Mouse (Mus musculus) heart, adult 18-20 months (tissue): ENCODE measurements at regions not wholly inside any gene's neighbourhood (a gene's known extent, or its start where the extent isn't known, plus 50 kb on each side); places are given as distances from the start of the nearest gene placed in this dataset.

Experiments used
- DNase-seq, 2 experiments: peaks; one replicate each; pipeline ENCODE4 v3.0.0; 2021 to 2022; ENCODE audit warnings: mixed read lengths in 1 of 2

DNA sequence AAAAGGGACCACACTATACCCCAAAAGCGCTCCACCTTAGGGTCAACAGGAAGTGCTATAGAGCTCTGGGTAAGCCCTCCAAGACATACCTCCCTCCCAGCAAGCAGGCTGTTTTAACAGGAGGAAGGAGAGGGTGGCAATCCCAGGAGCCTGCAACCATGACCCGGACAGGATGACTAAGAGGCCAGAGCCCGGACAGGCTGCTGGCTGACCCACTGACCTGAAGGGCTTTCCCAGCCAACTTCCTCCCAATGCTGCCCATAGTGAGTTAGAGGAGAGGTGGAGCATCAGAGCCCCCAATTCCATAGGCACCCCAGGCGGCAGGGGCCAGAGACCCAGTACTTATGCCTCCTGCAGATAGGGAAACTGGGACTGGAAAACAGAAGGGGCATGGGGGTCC is 136.3 kb downstream of the Utp6 start:
- DNase-seq = no peak

DNA sequence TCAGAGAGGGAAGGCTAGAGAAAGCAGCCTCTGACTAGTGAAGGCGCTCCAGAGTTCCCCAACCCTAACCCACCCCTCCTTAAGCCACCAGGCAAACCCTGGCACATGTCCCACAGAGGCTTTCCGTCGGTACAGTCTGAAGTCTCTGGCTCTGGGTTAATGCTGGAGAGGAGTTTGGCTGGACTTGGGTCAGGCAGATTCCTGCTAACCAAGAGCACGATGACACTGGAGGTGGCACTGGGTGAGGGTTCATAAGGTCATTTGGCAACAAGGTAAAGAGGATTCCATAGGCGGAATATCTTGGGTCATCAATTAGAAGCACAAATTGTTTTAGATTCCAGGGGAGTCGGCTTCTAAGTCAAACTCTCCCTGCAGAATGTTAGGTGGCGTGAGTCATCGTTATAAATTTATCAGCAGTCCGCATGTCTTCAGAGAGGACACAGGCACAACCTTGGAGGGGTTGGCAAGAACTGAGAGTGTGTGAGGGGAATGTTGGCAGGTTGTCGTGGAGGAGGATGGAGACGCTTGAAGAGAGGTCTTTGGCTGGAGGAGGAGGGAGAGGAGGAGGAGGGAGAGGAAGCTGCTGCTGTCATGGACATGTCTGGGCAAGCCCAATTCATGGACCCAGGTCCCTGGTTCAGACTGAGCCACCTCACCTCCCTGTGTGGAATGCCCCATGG is 138.4 kb downstream of the Utp6 start:
- DNase-seq = peak; percentile 23 to 48

DNA sequence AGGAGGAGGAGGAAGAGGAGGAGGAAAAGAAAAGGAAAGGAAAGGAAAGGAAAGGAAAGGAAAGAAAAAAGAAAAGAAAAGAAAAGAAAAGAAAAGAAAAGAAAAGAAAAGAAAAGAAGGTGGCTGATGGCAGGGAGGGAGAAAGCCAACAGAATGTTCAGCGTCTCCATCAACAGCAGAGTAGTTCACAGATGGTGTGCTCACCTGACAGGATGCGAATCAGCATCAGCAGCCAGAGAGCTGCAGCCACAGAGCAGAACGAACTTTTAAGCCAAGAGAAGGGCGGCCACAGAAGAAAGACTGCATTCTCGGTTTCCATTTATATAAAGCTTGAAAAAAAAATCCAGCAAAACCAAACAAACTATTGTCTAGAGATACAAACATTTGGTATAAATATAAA is 140.2 kb downstream of the Utp6 start:
- no peak for DNase-seq

DNA sequence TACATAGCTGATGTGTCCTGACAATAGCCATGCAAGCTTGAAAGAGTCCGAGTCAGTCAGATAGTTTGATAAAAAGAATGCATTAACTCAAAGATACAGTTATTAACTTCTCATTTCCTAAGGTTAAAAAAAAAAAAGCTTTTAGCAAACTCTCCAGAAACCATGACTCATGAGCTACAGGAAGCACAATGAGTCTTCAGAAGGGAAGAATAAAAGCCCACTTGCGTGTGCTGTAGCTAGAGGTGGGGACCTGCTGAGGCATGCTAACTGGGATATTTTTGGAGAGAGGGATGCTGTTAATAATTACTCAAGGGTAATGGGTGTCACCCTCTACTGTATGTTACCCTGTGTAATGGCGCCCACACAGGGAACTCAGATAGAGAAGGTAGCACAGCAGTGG is 147.0 kb downstream of the Utp6 start:
- DNase-seq = no peak

DNA sequence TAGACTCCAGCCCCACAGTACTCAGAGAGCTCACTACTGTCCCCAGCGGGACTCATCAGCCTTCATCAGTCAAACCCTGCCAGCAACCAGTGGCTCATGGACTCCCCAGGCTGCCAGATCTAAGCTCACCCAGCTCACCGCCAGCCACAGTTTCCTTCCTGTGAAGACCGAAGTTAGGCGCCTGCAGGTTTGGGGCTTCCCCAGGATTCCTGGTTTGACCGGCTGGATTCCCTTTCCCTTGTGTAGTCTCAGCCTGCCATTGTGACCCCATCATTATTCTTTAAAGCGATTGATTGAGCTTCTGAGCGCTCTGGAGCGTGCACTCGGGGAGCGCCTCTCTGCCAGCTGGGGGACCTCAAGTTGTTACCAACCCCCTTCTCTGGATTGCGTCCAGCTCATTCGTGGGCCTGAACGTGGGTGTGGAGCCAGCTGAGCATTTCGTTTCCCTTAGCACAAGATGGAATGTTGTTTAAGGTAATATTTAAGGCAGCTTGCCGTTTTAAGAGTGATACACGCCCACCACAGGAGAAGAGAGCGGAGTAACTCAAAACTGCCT is 155.2 kb downstream of the Utp6 start:
- DNase-seq = no peak

DNA sequence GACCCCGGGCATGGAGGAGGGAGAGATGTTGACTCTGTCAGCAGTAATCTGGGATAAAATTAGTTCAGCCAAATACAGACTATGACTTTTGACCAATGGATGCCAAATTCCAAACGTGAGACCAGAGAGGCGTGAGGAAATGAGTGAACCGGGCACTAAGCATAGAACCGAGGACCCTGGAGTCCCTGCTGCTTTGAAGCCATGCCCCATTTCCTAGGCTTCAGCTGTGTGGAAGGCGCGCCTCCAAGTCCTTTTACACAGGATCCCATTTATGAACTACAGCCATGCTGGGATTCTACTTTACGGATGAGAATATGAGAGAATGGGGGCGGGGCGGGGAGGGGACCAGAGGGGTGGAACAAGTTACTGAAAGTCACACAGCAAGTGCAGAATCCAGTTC is 155.8 kb downstream of the Utp6 start:
- no peak for DNase-seq

DNA sequence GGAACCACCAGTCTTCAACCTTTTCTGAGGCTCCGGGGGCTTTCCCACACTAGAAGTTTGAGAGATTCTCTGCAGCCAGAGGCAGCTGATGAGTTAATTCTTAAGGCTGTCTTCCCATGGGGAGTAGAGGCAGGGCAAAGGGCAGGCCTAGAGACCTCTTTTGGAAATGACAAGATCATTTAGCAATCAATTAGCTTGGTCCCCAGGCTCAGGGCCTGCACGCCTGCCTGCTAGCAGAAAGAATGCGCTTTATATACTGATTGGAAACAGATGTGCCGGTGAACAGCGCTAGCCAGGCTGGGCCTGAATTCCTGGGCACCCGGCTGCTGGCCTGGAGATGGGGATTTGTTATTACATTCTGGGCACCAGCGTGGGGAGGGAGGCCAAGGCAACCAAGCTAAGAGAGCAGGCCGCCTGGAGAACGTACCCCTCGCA is 156.2 kb downstream of the Utp6 start:
- DNase-seq = peak; percentile 49 to 50

DNA sequence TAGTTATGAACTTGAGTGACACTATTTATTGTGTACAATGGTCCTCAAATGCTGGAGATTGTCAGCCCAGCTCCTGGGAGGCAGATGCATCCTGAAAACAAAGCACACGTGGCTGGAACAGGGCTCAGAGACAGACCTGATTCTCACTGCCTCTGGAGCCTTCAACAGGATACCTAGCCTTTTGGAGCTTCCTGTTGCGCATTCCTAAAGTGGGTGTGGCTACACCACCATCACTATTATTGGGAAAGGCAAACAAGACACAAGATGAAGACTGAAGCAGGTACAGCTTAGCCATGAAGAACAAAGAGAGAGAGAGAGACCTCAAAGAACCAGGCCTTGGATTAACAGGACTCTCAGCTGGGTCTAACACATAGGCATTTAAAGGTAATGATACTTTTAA is 158.2 kb downstream of the Utp6 start:
- no peak for DNase-seq

DNA sequence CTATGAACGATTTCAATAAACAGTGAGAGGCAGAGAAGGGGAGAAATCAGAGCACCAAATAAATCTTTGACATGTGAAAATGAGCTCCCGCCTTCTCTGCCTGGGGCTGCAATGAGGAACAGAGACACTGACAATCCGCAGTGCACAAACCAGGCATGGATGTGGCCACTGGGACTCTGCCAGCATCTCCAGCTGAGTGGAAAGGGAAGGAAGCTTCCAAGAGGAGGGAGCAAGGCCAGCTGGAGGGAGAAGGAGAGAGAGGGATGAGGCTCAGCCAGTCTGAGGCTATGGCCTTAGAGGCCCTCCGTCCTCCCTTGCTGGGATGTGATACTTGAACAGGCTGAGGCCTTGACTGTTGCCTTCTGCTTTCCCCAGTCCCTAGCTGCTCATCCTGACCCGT is 159.2 kb downstream of the Utp6 start:
- peak; percentile 80 to 82 for DNase-seq

DNA sequence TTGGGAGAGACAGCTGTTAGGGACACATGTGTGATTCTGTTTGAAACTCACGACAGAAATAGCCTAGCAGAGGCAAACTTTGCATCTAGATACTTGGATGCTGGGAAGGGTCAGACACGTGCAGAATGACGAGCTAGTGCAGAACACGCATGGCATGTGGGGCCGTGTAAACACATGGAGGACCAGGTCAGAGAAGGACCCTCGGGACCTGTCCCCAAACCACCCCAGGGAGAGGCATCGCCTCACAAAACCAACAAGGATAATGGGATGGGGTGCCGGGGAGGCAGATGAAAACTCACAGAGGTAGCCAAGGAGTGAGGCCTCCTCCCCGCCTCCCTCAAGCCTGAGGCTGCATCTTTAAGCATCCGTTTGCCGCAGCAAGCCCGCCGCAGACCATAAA is 159.6 kb downstream of the Utp6 start:
- DNase-seq = no peak

DNA sequence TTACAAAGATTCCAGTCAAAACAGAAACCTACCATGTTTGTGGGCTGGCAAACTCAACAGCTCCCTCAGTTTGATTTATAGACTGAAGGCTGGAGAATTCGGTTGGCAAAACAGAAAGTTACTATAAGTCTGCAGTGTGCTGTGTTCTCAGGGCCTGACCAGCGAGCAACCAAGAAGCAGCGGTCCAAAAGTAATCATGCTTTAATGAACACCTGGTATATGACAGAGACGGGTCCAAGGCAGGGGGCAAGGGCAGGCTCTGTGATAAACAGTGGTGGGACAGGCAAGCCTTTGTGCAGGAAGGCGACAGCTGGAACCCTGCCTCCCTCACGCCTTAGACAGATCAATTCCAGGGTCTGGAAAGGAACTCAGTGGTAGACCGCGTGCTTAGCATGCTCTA is 161.9 kb downstream of the Utp6 start:
- DNase-seq = no peak

DNA sequence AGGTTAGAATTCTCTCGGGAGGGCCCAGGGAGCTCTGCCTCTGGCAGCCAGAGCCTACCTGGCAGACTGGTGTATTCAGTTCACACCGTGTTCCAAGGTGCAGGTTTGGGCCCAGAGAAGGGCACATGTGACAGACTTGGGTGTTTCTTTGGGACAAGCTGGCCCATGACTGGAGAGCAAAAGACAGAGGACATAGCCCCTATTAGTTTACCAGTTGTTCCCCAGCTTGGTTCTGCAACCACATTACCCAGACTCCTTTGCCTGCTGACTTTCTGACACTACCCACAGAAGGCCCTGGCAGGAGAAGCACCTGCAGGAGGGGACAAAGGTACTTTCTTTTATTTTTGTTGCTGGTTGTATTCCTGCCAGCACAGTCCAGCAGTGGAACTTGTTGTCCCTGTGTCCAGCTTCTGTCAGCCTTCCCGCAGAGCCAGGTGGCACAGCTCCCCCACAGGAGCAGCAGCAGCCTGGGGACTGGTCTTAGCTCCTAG is 173.9 kb downstream of the Utp6 start:
- DNase-seq = peak in 1 of 2 experiments; percentile 27

DNA sequence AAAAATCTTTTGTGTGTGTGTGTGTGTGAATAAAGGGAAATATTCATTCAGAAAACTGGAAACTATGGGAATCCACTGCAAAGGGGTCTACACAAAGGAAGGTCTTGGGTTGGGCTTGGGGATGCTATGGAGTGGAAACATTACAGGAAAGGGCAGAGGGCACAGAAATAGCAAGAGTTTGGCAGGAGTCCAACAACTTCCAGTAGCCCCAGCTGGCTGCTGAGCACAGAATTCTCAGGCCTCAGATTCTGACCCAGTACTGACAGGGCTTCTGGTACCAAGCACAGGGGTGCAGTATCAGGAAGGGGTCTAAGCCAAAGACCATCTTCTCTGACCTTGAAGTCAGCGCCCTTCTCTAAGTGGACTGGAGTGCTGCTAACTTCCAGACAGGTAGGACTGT is 174.4 kb downstream of the Utp6 start:
- DNase-seq = no peak

DNA sequence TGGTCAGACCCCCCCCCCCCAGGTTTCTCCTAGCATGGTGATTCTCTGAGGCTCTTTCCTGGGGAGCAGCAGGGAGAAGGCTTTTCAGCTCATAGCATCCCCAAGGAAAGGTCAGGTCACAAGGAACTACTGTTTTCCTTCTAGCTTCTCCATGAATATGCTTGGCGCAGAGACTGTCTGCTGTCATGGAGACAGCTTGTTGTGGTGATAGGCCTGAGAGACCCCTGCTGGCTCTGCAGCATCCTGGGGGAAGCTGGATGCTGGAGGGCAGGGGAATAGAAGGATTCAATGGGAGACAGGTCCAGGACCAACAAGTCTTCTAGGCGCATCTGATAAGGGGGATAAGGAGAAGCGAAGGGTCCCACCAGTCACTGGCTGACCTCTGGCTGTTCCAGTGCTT is 178.1 kb downstream of the Utp6 start:
- no peak for DNase-seq

DNA sequence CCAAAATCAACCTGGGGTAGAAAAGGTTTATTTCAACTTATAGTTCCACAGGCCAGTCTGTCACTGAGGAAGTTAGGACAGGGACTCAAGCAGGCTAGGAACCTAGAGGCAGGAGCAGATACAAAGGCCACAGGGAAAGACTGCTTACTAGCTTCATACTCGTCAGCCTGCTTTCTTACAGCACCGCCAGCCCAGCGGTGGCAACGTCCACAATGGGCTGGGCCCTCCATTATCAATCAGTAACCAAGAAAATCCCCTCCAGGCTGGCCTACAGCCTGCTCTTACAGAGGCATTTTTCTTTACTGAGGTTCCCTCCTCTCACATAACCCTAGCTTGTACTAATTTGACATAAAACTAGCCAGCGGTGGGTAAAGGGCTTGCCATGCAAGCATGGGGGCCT is 180.2 kb downstream of the Utp6 start:
- DNase-seq = no peak

DNA sequence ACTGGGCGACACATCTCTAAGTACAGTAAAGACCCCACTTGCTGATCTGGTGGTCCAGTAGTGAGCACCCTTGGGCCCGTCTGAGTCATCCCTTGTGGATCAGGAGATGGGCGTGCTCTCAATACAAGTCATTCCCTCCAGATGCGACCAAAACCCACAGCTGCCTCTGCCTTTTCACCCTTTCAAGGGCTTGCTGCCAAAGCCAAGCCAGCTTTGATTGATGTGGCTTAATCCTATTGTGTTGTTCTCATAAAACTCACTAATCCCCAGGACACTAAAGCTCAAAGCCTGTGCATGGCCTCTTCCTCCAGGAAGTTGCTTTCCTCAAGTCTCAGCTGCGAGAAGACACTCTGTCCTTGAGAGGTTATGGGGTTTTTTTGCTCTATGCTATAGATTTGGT is 182.4 kb downstream of the Utp6 start:
- no peak for DNase-seq

DNA sequence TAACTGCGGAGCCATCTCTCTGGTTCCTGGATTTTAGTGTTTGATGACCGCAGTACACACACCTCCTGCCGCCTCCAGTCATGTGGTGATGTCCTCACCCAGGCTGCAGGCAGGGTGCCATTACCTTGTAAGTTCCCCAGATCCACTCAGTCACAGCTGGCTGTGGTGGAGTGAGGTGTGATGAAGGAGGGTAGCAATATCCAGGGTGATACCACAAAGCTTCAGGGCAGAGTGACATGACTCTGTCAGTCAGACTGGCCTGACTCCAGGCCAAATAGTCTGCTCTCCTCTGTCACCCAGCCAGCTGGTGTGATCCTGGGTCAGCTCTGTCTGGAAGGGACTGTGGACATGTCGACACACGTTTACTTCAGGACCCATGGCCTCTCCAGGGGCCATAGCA is 183.7 kb downstream of the Utp6 start:
- peak; percentile 30 to 49 for DNase-seq

DNA sequence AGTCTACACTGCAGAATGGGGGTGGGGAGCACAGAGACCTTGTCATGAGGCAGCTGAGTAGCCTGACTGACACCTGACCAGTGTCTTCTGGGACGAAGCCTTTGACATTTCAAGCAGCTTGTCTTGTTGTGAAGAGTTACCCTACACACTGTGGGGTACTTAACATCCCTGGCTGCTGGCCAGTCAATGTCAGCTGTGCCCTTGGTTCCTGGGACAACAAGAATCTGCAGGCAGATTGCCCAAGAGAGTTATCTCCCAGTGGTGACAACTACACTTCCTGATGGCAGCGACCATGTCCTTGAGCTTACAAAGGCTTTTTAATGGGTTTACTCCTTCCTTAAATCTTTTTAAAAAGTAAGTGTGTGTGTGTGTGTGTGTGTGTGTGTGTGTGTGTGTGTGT is 184.2 kb downstream of the Utp6 start:
- peak; percentile 54 to 63 for DNase-seq

DNA sequence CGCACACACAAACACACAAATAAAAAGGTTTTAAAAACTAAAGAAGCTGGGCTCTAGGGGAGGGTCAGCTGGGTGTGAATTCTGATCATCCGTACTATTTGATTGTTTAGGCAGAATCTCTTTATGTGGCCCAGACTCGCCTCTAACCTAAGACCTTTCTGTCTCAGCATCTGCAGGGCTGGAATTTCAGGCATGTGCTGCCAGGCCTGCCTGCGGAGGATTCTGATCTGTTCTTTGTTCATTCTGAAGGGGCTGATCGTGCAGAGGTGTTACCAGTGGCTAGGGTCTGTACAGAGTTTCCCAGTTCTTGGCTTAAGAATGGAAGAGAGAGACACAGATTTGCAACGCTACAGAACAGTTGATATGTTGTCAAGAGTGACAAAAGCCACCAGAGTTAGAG is 185.6 kb downstream of the Rab11fip4 start:
- no peak for DNase-seq

DNA sequence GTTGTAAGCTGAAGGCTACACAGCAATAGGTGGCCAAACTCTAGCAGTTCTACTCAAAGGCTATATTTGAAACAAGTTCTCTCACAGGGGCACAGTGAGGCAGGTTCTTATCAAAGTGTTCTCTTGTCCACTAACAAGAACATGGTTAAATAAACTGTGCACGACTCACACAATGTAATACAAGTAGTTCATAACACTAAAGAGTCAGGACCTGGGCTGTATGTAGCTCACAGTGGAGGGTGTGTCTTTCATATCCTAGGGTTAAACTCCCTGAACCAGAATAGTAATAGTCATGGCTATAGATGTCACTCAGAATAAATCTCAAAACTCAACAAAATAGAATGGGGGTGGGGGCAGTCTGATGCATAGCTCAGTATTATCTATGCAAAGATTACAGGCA is 182.7 kb downstream of the Rab11fip4 start:
- DNase-seq = no peak

DNA sequence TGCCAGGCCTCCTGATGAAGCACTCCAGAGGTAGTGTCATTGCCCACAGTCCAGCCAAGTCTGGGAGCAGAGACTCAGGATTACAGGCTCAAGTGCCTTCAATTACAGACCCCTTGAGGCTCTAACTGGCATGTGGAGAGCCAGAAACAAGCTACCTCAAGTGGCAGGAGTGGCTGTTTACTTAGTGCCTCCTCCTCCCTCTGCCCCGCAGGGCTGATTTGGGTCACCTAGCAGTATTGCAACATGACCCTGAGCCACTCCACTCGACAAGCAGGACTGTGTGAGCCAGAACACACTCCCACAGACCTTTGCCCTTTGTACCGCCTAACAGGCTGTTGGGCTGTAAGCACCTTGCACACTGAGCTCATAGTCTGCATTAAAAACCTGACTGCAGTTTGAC is 180.4 kb downstream of the Rab11fip4 start:
- DNase-seq = peak; percentile 36 to 53

DNA sequence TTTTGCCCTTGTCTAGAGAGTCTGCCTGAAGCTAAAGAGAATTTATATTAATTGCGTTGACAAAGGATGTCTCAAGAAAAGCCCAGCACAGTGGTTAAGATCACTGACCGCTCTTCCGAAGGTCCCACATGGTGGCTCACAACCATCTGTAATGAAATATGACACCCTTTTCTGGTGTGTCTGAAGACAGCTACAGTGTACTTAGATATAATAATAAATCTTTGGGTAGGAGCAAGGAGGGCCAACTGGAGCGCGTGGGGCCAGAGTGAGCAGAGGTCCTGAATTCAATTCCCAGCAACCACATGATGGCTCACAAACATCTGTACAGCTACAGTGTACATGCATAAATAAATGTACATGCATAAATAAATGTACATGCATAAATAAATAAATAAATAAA is 176.1 kb downstream of the Rab11fip4 start:
- no peak for DNase-seq

DNA sequence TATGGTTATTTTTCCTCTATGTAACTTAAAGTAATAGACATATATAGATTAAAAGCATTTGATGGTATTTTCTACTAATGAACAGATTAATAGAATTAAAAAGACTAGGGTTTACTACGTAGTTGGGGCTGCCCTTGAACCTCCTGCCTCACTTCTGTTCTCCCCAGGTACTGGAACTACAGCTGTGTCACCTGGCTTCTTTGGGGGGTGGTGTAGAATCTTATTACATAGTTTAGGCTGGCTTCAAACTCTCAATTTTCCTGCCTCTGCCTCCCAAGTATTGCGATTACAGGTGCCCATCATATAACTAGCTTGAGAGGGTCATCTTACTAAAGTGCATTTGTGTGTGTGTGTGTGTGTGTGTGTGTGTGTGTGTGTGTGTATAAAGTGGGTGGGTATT is 175.0 kb downstream of the Rab11fip4 start:
- DNase-seq = no peak

DNA sequence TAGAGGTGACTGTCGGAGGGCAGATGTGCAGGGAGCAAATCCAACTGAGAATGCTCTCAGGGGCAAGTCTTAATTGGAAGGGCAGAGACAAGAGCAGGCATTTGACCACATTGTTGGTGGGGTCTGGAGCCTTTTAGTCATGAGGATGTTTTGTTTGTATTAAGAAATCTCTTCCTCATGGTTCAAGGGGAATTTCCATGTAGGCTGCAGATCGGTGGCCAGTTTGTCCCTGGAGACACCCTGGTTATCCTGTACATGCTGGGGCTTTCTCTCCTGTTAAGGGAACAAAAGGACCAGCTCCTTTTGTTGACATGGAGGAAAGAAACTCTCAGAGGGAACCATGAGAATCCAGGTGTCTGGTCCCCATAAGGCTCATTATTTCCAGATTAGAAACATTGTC is 174.4 kb downstream of the Rab11fip4 start:
- DNase-seq = no peak

DNA sequence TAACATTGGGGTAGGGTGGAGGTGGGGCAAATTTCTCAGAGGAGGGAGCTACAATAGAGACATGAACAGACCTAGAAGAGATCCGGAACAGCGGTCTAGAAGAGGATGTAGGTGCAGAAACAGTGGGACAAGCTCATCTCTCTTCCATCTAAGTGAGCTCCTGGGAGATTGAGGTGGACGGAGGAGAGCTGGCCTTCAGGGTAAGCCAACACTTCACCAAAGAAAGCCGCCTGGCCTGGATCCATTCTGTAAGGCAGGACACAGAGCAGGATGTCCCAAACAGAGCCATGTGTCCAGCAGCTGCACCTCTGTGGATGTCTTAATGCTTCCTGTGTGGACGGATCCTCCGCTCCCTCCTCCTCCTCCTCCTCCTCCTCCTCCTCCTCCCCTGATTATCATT is 173.0 kb downstream of the Rab11fip4 start:
- DNase-seq = no peak
